8 mouse cellular contexts compared by ENCODE assay signal in the genomic region with DNA sequence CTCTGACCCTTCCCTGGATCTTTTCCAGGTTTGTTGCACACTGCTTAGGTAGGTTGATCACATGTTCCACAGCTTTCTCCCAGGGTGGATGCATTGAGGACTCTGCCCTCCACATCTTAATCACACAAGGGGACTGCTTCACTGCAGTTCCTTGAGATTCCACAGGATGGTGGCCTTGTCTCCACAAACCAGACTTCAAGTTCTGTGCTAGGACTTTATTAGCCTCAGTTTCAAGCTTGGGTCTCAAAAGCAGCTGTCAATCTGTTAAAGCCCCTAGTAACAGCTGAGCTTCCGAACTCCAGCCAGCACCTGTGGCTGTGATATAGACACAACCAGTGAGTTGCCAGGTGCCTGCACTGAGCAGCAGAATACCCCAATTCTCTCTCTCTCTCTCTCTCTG.
DNase-seq lines count a peak whose midpoint lies in the region; ATAC-seq and TF ChIP-seq lines count a peak whose summit lies in the region.

No protein-coding gene starts in this region.

- WGBS in midbrain, embryonic 16.5 days, result 5% methylated on average over 1 of the region's 1 CpGs

- ATAC-seq in midbrain, embryonic 16.5 days, result peak; percentile 84
- ATAC-seq in erythroblast, adult 5-6 weeks (replicated peaks; ENCODE audit: low FRiP score, poor library complexity, severe bottlenecking), result no peak

- no peaks in the 10 kb centered on the region for H3K36me3 ChIP-seq in midbrain, embryonic 16.5 days (ENCODE audit: control insufficient read depth, insufficient read depth, low read length)

- no peaks in the 10 kb centered on the region for H3K27me3 ChIP-seq in midbrain, embryonic 16.5 days (ENCODE audit: control insufficient read depth, insufficient read depth, low read depth, low read length)

- intact Hi-C loops in gastrocnemius, adult 2 months (cut with DNase I), result loop anchor here (2.0 kb wide), 2 partner anchors 211 to 351 kb away; no protein-coding TSS in a partner anchor
- intact Hi-C loops in left cerebral cortex, postnatal 10 days (cut with DNase I), result loop anchor here (5.0 kb wide), 2 partner anchors 211 to 346 kb away; no protein-coding TSS in a partner anchor

- TF ChIP-seq CTCF in gastrocnemius, adult 2 months (IDR thresholded peaks at IDR 0.05), result peak; percentile 74

- H3K27ac ChIP-seq in gastrocnemius, adult 2 months, result no peak overlapping the region
- no peak overlapping the region for H3K27ac ChIP-seq in midbrain, embryonic 16.5 days (ENCODE audit: low read length)

- H3K9ac ChIP-seq in midbrain, embryonic 16.5 days (ENCODE audit: low read depth, low read length), result no peak overlapping the region

- no peak overlapping the region for H3K4me3 ChIP-seq in gastrocnemius, adult 2 months
- H3K4me3 ChIP-seq in midbrain, embryonic 16.5 days (ENCODE audit: low read depth, low read length), result no peak overlapping the region

- peak; percentile 13 to 69 for DNase-seq in heart, adult 18-20 months
- no peak for DNase-seq in heart, adult 11 months
- DNase-seq in cerebellum, postnatal 4 days (ENCODE audit: low spot score in 2 of 2), result peak; percentile 22 to 52
- DNase-seq in gastrocnemius, adult 2 months, result peak; percentile 32
- DNase-seq in kidney, adult 18-20 months, result peak; percentile 38
- peak; percentile 57 to 69 for DNase-seq in left cerebral cortex, postnatal 10 days (ENCODE audit: extremely low spot score in 1 of 2, low spot score in 2 of 2)

- H3K4me2 ChIP-seq in midbrain, embryonic 16.5 days (ENCODE audit: low read length), result no peak overlapping the region

- H3K9me3 ChIP-seq in midbrain, embryonic 16.5 days (replicated peaks; ENCODE audit: control insufficient read depth, low read length, poor library complexity, severe bottlenecking), result no peaks in the 10 kb centered on the region

- no peaks in the 10 kb centered on the region for H3K4me1 ChIP-seq in midbrain, embryonic 16.5 days (ENCODE audit: control insufficient read depth, insufficient read depth, low read length)
